Mouse (Mus musculus): ENCODE measurements around the gene Ltbp1. TPM values are rescaled to one million over a fixed set of nuclear protein-coding genes. Genes with fewer than 3 reads are reported as not detected.

The Ltbp1 gene
- polyA plus RNA-seq, 2 experiments = 83.3 to 104 TPM

DNA sequence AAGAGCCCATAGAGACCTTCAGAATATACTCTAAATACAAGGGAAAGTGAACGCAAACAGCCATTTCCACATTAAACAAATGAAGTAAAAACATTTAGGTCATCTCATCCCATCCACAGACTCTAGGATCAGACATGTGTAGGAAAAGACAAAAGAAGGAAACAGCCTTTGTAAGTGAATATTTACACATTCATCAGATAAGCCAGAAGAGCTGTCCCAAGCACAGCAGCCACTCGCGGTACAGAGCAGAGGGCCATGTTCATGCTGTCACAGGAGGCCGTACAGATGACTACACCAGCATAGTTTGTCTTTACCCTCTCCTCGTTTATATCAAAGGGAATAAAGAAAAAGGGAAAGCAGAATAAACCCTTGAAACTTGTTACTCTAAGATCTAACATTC, 350.1 kb downstream of the Ltbp1 start:
- DNase-seq (ENCODE audit: low spot score) (no peak), ATAC-seq (ENCODE audit: low FRiP score, low read depth) (no peak)
- WGBS = 84% methylated on average over 5 of the region's 5 CpGs
- no peak overlapping the region for H3K9ac ChIP-seq (ENCODE audit: low read depth, low read length, severe bottlenecking)
- H3K27ac ChIP-seq (replicated peaks; ENCODE audit: low read depth, low read length) = no peak overlapping the region
- H3K4me1 ChIP-seq (ENCODE audit: control insufficient read depth, insufficient read depth, low read length) = no peaks in the 10 kb centered on the region
- H3K4me3 ChIP-seq (replicated peaks; ENCODE audit: low read length) = no peak overlapping the region
- no peaks in the 10 kb centered on the region for H3K27me3 ChIP-seq (ENCODE audit: control insufficient read depth, insufficient read depth, low read length)
- H3K9me3 ChIP-seq (ENCODE audit: control insufficient read depth, low read length) = no peaks in the 10 kb centered on the region
- no peak overlapping the region for H3K4me2 ChIP-seq (replicated peaks; ENCODE audit: low read depth, low read length, severe bottlenecking)
- no peak for TF ChIP-seq POLR2A (IDR thresholded peaks at IDR 0.05; ENCODE audit: borderline replicate concordance, extremely low read depth, insufficient read depth, insufficient read length)
- H3K36me3 ChIP-seq (ENCODE audit: control insufficient read depth, insufficient read depth, low read length) = peaks cover 36% of the 10 kb centered on the region

DNA sequence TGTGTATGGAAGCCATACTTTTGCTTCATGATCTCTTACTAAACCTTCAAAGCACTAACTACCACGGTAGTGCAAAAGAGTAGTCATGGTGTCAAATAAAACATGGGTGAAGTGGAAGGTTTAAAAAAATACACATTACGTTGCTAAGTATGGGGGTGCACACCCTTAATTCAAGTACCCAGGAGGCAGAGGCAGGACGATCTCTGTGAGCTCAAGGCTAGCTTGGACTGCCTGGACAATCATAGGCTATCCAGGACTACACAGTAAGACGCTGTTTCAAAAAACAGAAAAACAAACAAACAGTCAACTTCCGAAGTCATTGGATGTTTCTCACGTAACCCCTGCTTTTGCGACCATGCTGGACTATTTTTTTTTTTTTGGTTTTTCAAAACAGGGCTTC, 354.7 kb downstream of the Ltbp1 start:
- no peak overlapping the region for H3K27ac ChIP-seq (replicated peaks; ENCODE audit: low read depth, low read length)
- no peak overlapping the region for H3K4me2 ChIP-seq (replicated peaks; ENCODE audit: low read depth, low read length, severe bottlenecking)
- H3K4me3 ChIP-seq (replicated peaks; ENCODE audit: low read length) = no peak overlapping the region
- no peak for TF ChIP-seq POLR2A (IDR thresholded peaks at IDR 0.05; ENCODE audit: borderline replicate concordance, extremely low read depth, insufficient read depth, insufficient read length)
- DNase-seq (ENCODE audit: low spot score) (no peak), ATAC-seq (ENCODE audit: low FRiP score, low read depth) (no peak)
- WGBS = 96% methylated on average over 7 of the region's 7 CpGs
- no peaks in the 10 kb centered on the region for H3K9me3 ChIP-seq (ENCODE audit: control insufficient read depth, low read length)
- H3K4me1 ChIP-seq (ENCODE audit: control insufficient read depth, insufficient read depth, low read length) = no peaks in the 10 kb centered on the region
- H3K9ac ChIP-seq (ENCODE audit: low read depth, low read length, severe bottlenecking) = no peak overlapping the region
- peaks cover 56% of the 10 kb centered on the region for H3K36me3 ChIP-seq (ENCODE audit: control insufficient read depth, insufficient read depth, low read length)
- H3K27me3 ChIP-seq (ENCODE audit: control insufficient read depth, insufficient read depth, low read length) = no peaks in the 10 kb centered on the region

DNA sequence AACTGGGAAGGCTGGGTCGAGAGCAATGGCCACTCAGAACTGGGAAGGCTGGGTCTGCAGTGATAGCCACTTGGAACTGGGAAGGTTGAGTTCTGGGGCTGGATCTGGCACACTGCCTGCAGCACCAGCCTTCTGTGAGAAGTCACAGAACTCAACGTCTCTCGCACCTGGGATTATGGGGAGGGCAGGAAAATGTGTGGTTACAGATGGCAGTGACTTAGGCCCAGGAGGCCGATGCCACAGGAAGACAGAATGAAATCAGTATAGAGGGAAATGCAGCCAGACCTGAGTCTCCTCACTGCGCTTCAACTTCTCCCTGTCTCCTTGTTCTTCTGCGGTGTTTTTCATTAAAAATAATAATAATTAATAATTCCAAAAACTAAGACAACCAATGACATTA, 361.0 kb downstream of the Ltbp1 start:
- no peak for TF ChIP-seq POLR2A (IDR thresholded peaks at IDR 0.05; ENCODE audit: borderline replicate concordance, extremely low read depth, insufficient read depth, insufficient read length)
- peaks cover 63% of the 10 kb centered on the region for H3K36me3 ChIP-seq (ENCODE audit: control insufficient read depth, insufficient read depth, low read length)
- no peaks in the 10 kb centered on the region for H3K27me3 ChIP-seq (ENCODE audit: control insufficient read depth, insufficient read depth, low read length)
- ATAC-seq (ENCODE audit: low FRiP score, low read depth) = no peak
- no peaks in the 10 kb centered on the region for H3K4me1 ChIP-seq (ENCODE audit: control insufficient read depth, insufficient read depth, low read length)
- H3K4me2 ChIP-seq (replicated peaks; ENCODE audit: low read depth, low read length, severe bottlenecking) = no peak overlapping the region
- H3K9me3 ChIP-seq (ENCODE audit: control insufficient read depth, low read length) = no peaks in the 10 kb centered on the region
- no peak overlapping the region for H3K27ac ChIP-seq (replicated peaks; ENCODE audit: low read depth, low read length)
- no peak overlapping the region for H3K9ac ChIP-seq (ENCODE audit: low read depth, low read length, severe bottlenecking)
- no peak overlapping the region for H3K4me3 ChIP-seq (replicated peaks; ENCODE audit: low read length)
- no peak for DNase-seq (ENCODE audit: low spot score)
- 83% methylated on average over 6 of the region's 6 CpGs for WGBS

DNA sequence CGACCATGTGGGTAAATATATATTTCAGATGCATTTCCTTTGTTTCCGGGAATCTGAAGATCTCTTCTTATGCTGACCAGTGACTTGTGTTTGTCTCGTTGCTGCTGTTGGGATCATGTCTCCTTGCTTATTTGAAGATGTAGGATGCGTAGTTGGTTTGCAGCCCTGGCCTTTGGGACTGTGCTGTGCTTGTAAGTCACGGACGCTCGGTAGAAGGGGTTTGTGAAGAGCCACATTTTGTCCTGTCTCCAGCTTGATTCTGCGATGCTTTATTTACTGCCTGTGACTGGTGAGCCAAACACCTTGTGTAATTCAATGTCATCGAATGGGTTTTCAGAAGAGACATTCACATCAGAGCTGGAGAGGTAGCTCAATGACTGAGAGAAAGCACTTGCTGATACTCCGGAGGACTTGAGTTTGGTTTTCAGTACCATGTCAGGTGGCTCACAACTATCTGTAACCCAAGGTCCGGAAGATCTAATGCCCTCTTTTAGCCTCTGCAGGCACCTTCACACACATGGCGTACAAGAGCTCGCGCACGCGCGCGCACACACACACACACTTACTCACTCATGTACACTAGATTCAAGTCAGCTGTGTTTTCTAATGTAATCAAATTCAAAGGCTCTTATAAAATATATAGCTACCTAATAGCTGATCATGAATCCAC, 362.3 kb downstream of the Ltbp1 start:
- 97% methylated on average over 18 of the region's 18 CpGs for WGBS
- ATAC-seq (ENCODE audit: low FRiP score, low read depth) = no peak
- no peak overlapping the region for H3K27ac ChIP-seq (replicated peaks; ENCODE audit: low read depth, low read length)
- no peak for TF ChIP-seq POLR2A (IDR thresholded peaks at IDR 0.05; ENCODE audit: borderline replicate concordance, extremely low read depth, insufficient read depth, insufficient read length)
- H3K36me3 ChIP-seq (ENCODE audit: control insufficient read depth, insufficient read depth, low read length) = peaks cover 64% of the 10 kb centered on the region
- H3K4me1 ChIP-seq (ENCODE audit: control insufficient read depth, insufficient read depth, low read length) = no peaks in the 10 kb centered on the region
- H3K9ac ChIP-seq (ENCODE audit: low read depth, low read length, severe bottlenecking) = no peak overlapping the region
- H3K4me3 ChIP-seq (replicated peaks; ENCODE audit: low read length) = no peak overlapping the region
- DNase-seq (ENCODE audit: low spot score) = no peak
- no peaks in the 10 kb centered on the region for H3K27me3 ChIP-seq (ENCODE audit: control insufficient read depth, insufficient read depth, low read length)
- no peaks in the 10 kb centered on the region for H3K9me3 ChIP-seq (ENCODE audit: control insufficient read depth, low read length)
- H3K4me2 ChIP-seq (replicated peaks; ENCODE audit: low read depth, low read length, severe bottlenecking) = no peak overlapping the region

DNA sequence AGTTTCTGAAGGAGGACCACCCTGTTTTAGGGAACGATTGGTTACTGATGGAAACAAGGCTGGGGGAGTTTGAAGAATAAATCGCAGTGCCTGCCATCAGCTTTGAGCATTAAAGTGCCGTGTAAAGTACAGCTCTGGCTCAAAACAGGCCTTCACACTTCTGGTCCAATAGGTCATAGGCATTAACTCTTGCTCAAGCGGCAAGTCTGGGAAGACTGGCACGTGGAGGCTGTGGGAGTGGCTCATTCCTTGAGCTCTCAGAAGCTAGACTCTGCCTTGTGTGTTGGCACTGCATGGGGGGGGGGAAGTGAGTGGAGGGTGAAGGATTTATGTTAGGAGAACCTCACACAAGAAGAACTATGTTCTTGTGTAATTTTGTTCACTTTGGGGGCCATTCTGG, 363.2 kb downstream of the Ltbp1 start:
- DNase-seq (ENCODE audit: low spot score) (no peak), ATAC-seq (ENCODE audit: low FRiP score, low read depth) (no peak; the same call in 1 of the 2 replicates)
- WGBS = 35% methylated on average over 5 of the region's 5 CpGs
- no peak overlapping the region for H3K4me2 ChIP-seq (replicated peaks; ENCODE audit: low read depth, low read length, severe bottlenecking)
- peaks cover 57% of the 10 kb centered on the region for H3K36me3 ChIP-seq (ENCODE audit: control insufficient read depth, insufficient read depth, low read length)
- no peaks in the 10 kb centered on the region for H3K9me3 ChIP-seq (ENCODE audit: control insufficient read depth, low read length)
- TF ChIP-seq POLR2A (IDR thresholded peaks at IDR 0.05; ENCODE audit: borderline replicate concordance, extremely low read depth, insufficient read depth, insufficient read length) = no peak
- H3K27me3 ChIP-seq (ENCODE audit: control insufficient read depth, insufficient read depth, low read length) = no peaks in the 10 kb centered on the region
- no peaks in the 10 kb centered on the region for H3K4me1 ChIP-seq (ENCODE audit: control insufficient read depth, insufficient read depth, low read length)
- no peak overlapping the region for H3K4me3 ChIP-seq (replicated peaks; ENCODE audit: low read length)
- H3K9ac ChIP-seq (ENCODE audit: low read depth, low read length, severe bottlenecking) = no peak overlapping the region
- no peak overlapping the region for H3K27ac ChIP-seq (replicated peaks; ENCODE audit: low read depth, low read length)
